Mouse (Mus musculus) bone marrow macrophage, adult 2 months (primary cell): Measurements from ENCODE around the gene Cldn15.

Experiments used
- CTCF ChIP-seq: IDR thresholded peaks from 2 replicates; pipeline ENCODE4 v1.5.1; 2012; ENCODE audit warnings: low read depth, mild to moderate bottlenecking, low read length, moderate library complexity
- POLR2A ChIP-seq: IDR thresholded peaks from 2 replicates; pipeline ENCODE4 v1.6.1; 2012; ENCODE audit warnings: mild to moderate bottlenecking, low read depth, low read length, borderline replicate concordance

DNA sequence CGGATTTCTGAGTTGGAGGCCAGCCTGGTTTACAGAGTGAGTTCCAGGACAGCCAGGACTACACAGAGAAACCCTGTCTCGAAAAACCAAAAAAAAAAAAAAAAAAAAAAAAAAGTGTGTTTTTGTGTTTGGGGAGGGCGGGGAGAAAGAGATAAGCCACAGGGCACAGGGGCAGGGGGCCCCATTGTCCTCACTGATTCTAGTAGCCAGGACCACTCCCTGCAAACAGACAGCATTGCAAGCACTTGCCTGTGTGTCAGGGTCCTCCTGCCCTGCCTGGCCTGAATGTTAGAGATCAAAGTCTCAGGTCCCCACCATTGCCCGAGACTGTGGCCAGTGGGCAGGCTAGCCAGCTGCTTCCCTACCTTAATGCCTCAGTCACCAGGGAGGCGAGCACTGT, 33.0 kb downstream of the Cldn15 start:
- TF ChIP-seq CTCF (no peak), POLR2A (no peak)
